Mouse (Mus musculus) neutrophil, adult 83 days (primary cell): ENCODE measurements around the gene Ccdc70. TPM values are rescaled to one million over a fixed set of nuclear protein-coding genes. Genes with fewer than 3 reads are reported as not detected.

ENCODE experiments used
- total RNA-seq, 2 experiments: library from RNA; stranded (reverse); gene quantifications; one replicate each; pipeline ENCODE4 v1.2.4; 2023

Ccdc70 gene
- not detected for total RNA-seq

GRCm38 (mm10) chr8:21969475-21969874 lies at the start of gene Ccdc70:
TSS of gene Ccdc70 (plus strand) at chr8:21969775.

GRCm38 (mm10) chr8:21932610-21933009 lies 37.0 kb upstream of the Ccdc70 start, which contains the start of gene Defb15:
TSS of gene Defb15 (minus strand) at chr8:21932710.

GRCm38 (mm10) chr8:21938052-21938451 lies 31.5 kb upstream of the Ccdc70 start, which contains the start of gene Defb35:
TSS of gene Defb35 (plus strand) at chr8:21938352.

GRCm38 (mm10) chr8:21946462-21946861 lies 23.1 kb upstream of the Ccdc70 start, which contains the start of gene Defb13:
TSS of gene Defb13 (plus strand) at chr8:21946762.

GRCm38 (mm10) chr8:21958414-21958813 lies 11.2 kb upstream of the Ccdc70 start, which contains the start of gene Fam90a1a:
TSS of gene Fam90a1a (plus strand) at chr8:21958714.

Other genes with a start within 250 kb of the Ccdc70 start
- gene Defa24, start 235.3 kb upstream of the Ccdc70 start, total RNA-seq = not detected
- gene Defb50, start 146.2 kb upstream of the Ccdc70 start, total RNA-seq = not detected
- not detected for gene Defb2, start 129.8 kb upstream of the Ccdc70 start, total RNA-seq
- not detected for gene Defb10, start 110.9 kb upstream of the Ccdc70 start, total RNA-seq
- not detected for gene Defb9, start 84.4 kb upstream of the Ccdc70 start, total RNA-seq
- not detected for gene Defb11, start 63.4 kb upstream of the Ccdc70 start, total RNA-seq
- gene Defb15, start 37.1 kb upstream of the Ccdc70 start, total RNA-seq = not detected
- not detected for gene Defb35, start 31.4 kb upstream of the Ccdc70 start, total RNA-seq
- gene Defb13, start 23.0 kb upstream of the Ccdc70 start, total RNA-seq = not detected
- not detected for gene Fam90a1a, start 11.1 kb upstream of the Ccdc70 start, total RNA-seq
- gene Atp7b, start 90.5 kb downstream of the Ccdc70 start, total RNA-seq = 1 to 10 TPM; 2.9 to 5.8 TPM
- 1 to 10 TPM; 6.2 to 9.9 TPM for gene Alg11, start 90.9 kb downstream of the Ccdc70 start, total RNA-seq
- not detected for gene Nek5, start 155.3 kb downstream of the Ccdc70 start, total RNA-seq
- gene Nek3, start 196.7 kb downstream of the Ccdc70 start, total RNA-seq = 1 to 10 TPM; 1.0 to 1.1 TPM
- gene Ckap2, start 216.0 kb downstream of the Ccdc70 start, total RNA-seq = 10 to 100 TPM; 20.3 to 25.3 TPM
- gene Vps36, start 223.0 kb downstream of the Ccdc70 start, total RNA-seq = 10 to 100 TPM; 20.2 to 23.3 TPM